Mouse (Mus musculus) monocyte, adult 2 months (primary cell): Measurements from ENCODE around the gene Gm28043.

Experiments used
- DNase-seq, 2 experiments: peaks; one replicate each; pipeline ENCODE4 v3.0.0; 2022; ENCODE audit warnings: low spot score in 2 of 2, low read depth in 1 of 2

Gm28043 gene

GRCm38 (mm10) chr17:29679038-29679767 is 64.5 kb downstream of the Gm28043 start:
- no peak for DNase-seq

- DNase-seq: no peak
These were observed 65.5 kb downstream of the Gm28043 start for GRCm38 (mm10) chr17:29680174-29680573.

GRCm38 (mm10) chr17:29680921-29681320 is 66.2 kb downstream of the Gm28043 start:
- no peak for DNase-seq

- no peak for DNase-seq
These were observed 67.0 kb downstream of the Gm28043 start for GRCm38 (mm10) chr17:29681669-29682068.

- no peak for DNase-seq
These were observed 67.6 kb downstream of the Gm28043 start for GRCm38 (mm10) chr17:29682261-29682660.

- DNase-seq: no peak
These were observed 68.5 kb downstream of the Gm28043 start for GRCm38 (mm10) chr17:29683127-29683526.

GRCm38 (mm10) chr17:29684275-29684674 is 69.6 kb downstream of the Gm28043 start:
- DNase-seq: no peak

GRCm38 (mm10) chr17:29686771-29687170 is 72.1 kb downstream of the Gm28043 start:
- no peak for DNase-seq

GRCm38 (mm10) chr17:29687373-29687772 is 72.7 kb downstream of the Gm28043 start:
- DNase-seq: no peak

GRCm38 (mm10) chr17:29688610-29689009 is 73.9 kb downstream of the Gm28043 start:
- DNase-seq: no peak

GRCm38 (mm10) chr17:29690257-29690656 is 75.6 kb downstream of the Gm28043 start:
- no peak for DNase-seq

GRCm38 (mm10) chr17:29692827-29693226 is 78.2 kb downstream of the Gm28043 start:
- DNase-seq: no peak

- DNase-seq: no peak
These were observed 78.9 kb downstream of the Gm28043 start for GRCm38 (mm10) chr17:29693571-29693970.

GRCm38 (mm10) chr17:29694516-29694915 is 79.8 kb downstream of the Gm28043 start:
- DNase-seq: no peak

GRCm38 (mm10) chr17:29696940-29697339 is 82.3 kb downstream of the Gm28043 start:
- no peak for DNase-seq

GRCm38 (mm10) chr17:29698421-29698820 is 83.7 kb downstream of the Gm28043 start:
- DNase-seq: no peak

- no peak for DNase-seq
These were observed 85.9 kb downstream of the Gm28043 start for GRCm38 (mm10) chr17:29700573-29700972.

GRCm38 (mm10) chr17:29702938-29703710 is 88.4 kb downstream of the Gm28043 start:
- no peak for DNase-seq

GRCm38 (mm10) chr17:29704781-29705180 is 90.1 kb downstream of the Gm28043 start:
- no peak for DNase-seq

GRCm38 (mm10) chr17:29705881-29706280 is 91.2 kb downstream of the Gm28043 start:
- DNase-seq: no peak

- no peak for DNase-seq
These were observed 92.4 kb downstream of the Gm28043 start for GRCm38 (mm10) chr17:29706981-29707545.

- DNase-seq: no peak
These were observed 94.1 kb downstream of the Gm28043 start for GRCm38 (mm10) chr17:29708783-29709182.
